Mouse (Mus musculus) midbrain, embryonic 15.5 days (tissue): Measurements from ENCODE around the gene Gm42669. TPM values are rescaled to one million over a fixed set of nuclear protein-coding genes. Genes with fewer than 3 reads are reported as not detected.

Source experiments
- ATAC-seq: fragments of 200-750 bp; cut with Nextera tagmentation; replicated peaks from 2 replicates; pipeline ENCODE4 v1.8.0; 2017; ENCODE audit warnings: moderate TSS enrichment
- H3K27ac ChIP-seq: fragments of 300-500 bp; sonication (generic); 2 replicates; pipeline ENCODE4 v1.5.1; 2015; ENCODE audit warnings: mild to moderate bottlenecking, inconsistent platforms
- H3K27me3 ChIP-seq: fragments of 300-500 bp; sonication (generic); replicated peaks from 2 replicates; pipeline ENCODE4 v1.6.1; 2015; ENCODE audit warnings: inconsistent platforms
- H3K36me3 ChIP-seq: fragments of 300-500 bp; sonication (generic); replicated peaks from 2 replicates; pipeline ENCODE4 v1.6.1; 2015; ENCODE audit warnings: inconsistent platforms
- H3K4me1 ChIP-seq: fragments of 300-500 bp; sonication (generic); 2 replicates; pipeline ENCODE4 v1.6.1; 2015; ENCODE audit warnings: inconsistent platforms
- H3K4me2 ChIP-seq: fragments of 300-500 bp; sonication (generic); 2 replicates; pipeline ENCODE4 v1.6.1; 2015; ENCODE audit warnings: inconsistent platforms, mild to moderate bottlenecking, moderate library complexity
- H3K4me3 ChIP-seq: fragments of 300-500 bp; sonication (generic); 2 replicates; pipeline ENCODE4 v1.5.1; 2015; ENCODE audit warnings: mild to moderate bottlenecking, inconsistent platforms
- H3K9ac ChIP-seq: fragments of 300-500 bp; sonication (generic); 2 replicates; pipeline ENCODE4 v1.6.1; 2015; ENCODE audit warnings: mild to moderate bottlenecking, inconsistent platforms
- H3K9me3 ChIP-seq: fragments of 300-500 bp; sonication (generic); 2 replicates; pipeline ENCODE4 v1.6.1; 2016; ENCODE audit warnings: inconsistent platforms
- WGBS: fragments of 180-500 bp; shearing (Covaris S2); methylation state at CpG from one replicate; pipeline ENCODE4 v1.1.7; 2015; ENCODE audit warnings: mixed read lengths; 5-methylcytosine and 5-hydroxymethylcytosine counted together
- polyA plus RNA-seq: library from polyadenylated mRNA; unstranded; fragments of >200 nt; fragmentation: Nextera tagmentation; extraction: Ambion mirVana; gene quantifications from 2 replicates; pipeline ENCODE4 v1.2.1, GENCODE M21; 2015

The Gm42669 gene
- polyA plus RNA-seq, 1 experiment from 2014 or later: 0.81 TPM

DNA sequence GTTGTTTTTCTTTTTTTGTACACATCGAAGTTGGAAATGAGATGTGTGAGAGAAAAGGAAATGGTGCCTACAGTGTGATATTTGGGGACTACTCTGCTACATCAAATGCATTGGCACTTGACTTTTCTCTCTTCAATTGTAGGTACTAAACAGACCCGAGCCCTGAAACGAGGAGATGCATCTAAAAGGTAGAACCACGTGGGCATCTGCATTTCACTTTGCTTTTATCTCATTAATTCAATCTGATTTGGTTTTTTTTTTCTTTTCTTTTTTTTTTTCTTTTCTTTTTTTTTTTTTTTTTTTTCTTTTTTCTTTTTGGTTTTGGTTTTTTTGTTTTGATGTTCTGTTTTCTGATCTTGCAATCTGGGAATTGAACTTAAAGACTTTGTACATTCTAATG lies 91.0 kb downstream of the Gm42669 start:
- H3K4me1 ChIP-seq: peaks cover 9% of the 10 kb centered on the region; the same call in 1 of the 2 replicates
- H3K4me2 ChIP-seq: peak overlapping the region; percentile 58
- peak overlapping the region; percentile 86; the same call in 1 of the 2 replicates for H3K9ac ChIP-seq
- H3K27ac ChIP-seq: peak overlapping the region; percentile 94; the same call in 1 of the 2 replicates
- peaks cover 13% of the 10 kb centered on the region; the same call in 1 of the 2 replicates for H3K36me3 ChIP-seq
- H3K27me3 ChIP-seq: no peaks in the 10 kb centered on the region
- H3K9me3 ChIP-seq: no peaks in the 10 kb centered on the region
- peak overlapping the region; percentile 93 for H3K4me3 ChIP-seq
- 18% methylated on average over 4 of the region's 4 CpGs for WGBS
- ATAC-seq: no peak

DNA sequence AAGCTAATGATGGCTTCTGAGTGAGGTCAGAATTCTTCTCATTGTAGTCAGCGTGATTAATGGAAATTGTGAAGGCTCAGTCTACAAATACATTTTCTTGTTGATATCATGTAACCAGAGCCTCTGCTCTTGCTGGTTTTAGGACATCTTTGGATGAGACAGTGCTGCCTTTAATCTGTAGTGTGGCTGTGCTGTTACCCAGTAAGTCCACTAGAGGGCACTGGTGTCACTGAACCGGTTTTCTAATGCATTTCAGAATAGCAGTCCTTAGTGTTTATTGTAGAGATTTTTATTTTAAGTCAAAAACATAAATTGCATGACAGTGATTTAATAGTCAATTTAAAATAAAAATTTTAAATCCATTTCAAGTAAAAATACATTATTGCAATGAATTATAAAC lies 103.8 kb downstream of the Gm42669 start:
- no peaks in the 10 kb centered on the region for H3K27me3 ChIP-seq
- no peaks in the 10 kb centered on the region for H3K36me3 ChIP-seq
- H3K9ac ChIP-seq: no peak overlapping the region
- H3K4me1 ChIP-seq: no peaks in the 10 kb centered on the region
- WGBS: 4% methylated on average over 2 of the region's 2 CpGs
- no peaks in the 10 kb centered on the region for H3K9me3 ChIP-seq
- no peak overlapping the region for H3K27ac ChIP-seq
- no peak overlapping the region for H3K4me3 ChIP-seq
- peak; percentile 75 for ATAC-seq
- no peak overlapping the region for H3K4me2 ChIP-seq

DNA sequence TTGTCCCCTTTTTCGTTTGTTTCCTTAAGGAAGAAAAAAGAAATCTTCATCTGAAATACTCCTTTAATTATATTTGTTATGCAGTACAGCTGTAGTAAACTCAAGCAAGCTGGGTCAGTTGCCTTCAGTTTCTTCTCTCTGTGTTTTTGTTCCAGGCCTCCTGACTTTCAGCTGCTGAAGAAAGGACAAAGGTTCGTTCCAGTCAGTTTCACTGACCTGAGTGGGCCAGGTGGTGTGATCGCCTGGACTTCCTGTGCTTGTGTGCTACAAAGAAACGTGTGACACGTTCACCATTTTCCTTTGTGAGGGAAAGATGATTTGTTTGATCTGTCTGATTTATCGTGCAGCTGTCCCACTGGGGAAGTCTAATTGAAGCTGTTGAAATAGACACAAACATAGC lies 110.6 kb downstream of the Gm42669 start:
- Histone ChIP-seq H3K9me3 (no peaks in the 10 kb centered on the region), H3K4me2 (no peak overlapping the region), H3K27me3 (no peaks in the 10 kb centered on the region), H3K36me3 (no peaks in the 10 kb centered on the region; the same call in 1 of the 2 replicates), H3K9ac (no peak overlapping the region), H3K27ac (no peak overlapping the region), H3K4me1 (no peaks in the 10 kb centered on the region), H3K4me3 (no peak overlapping the region)
- 84% methylated on average over 6 of the region's 6 CpGs for WGBS
- ATAC-seq: no peak

DNA sequence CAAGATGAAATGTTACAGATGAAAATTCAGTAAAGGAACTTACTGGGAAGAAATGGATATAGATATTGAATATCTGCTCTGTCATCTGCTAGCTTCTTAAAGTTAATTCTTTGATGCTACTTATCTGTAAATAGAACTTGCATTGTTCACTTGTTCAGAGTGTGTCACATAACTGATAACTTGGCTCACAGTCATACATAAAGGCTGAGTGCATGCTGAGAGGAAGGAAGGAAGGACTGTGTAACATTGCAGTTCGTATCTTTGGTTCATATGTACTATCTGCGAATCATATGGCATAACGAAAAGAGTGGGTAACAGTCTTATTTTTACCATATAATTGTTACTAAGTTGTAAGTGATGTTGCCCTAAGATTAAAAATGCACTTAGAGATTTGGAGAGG lies 113.9 kb downstream of the Gm42669 start:
- H3K4me1 ChIP-seq: no peaks in the 10 kb centered on the region
- no peak overlapping the region for H3K4me2 ChIP-seq
- H3K36me3 ChIP-seq: no peaks in the 10 kb centered on the region; the same call in 1 of the 2 replicates
- no peak overlapping the region for H3K27ac ChIP-seq
- no peak overlapping the region for H3K9ac ChIP-seq
- no peaks in the 10 kb centered on the region for H3K27me3 ChIP-seq
- no peaks in the 10 kb centered on the region for H3K9me3 ChIP-seq
- ATAC-seq: no peak
- 95% methylated on average over 3 of the region's 3 CpGs for WGBS
- no peak overlapping the region for H3K4me3 ChIP-seq

Other genes with a start within 250 kb of the Gm42669 start
- gene Tgfbr3, start 218.0 kb upstream of the Gm42669 start, polyA plus RNA-seq: 6.5 TPM in 2 replicates
- 2.2 and 2.3 TPM in 2 replicates for gene Brdt, start 176.5 kb upstream of the Gm42669 start, polyA plus RNA-seq
- 1.6 and 2.2 TPM in 2 replicates for gene Ephx4, start 104.9 kb upstream of the Gm42669 start, polyA plus RNA-seq
- gene Lpcat2b, start 76.1 kb upstream of the Gm42669 start, polyA plus RNA-seq: not detected in 2 replicates
- gene Btbd8, start 69.6 kb upstream of the Gm42669 start, polyA plus RNA-seq: 22.4 and 22.5 TPM in 2 replicates
- 0.39 and 0.72 TPM in 2 replicates for gene 1700028K03Rik, start 27.1 kb downstream of the Gm42669 start, polyA plus RNA-seq
- 21.3 and 23.2 TPM in 2 replicates for gene Rpap2, start 89.8 kb downstream of the Gm42669 start, polyA plus RNA-seq
- 33.3 and 36.3 TPM in 2 replicates for gene Glmn, start 90.3 kb downstream of the Gm42669 start, polyA plus RNA-seq
- gene Gfi1, start 218.4 kb downstream of the Gm42669 start, polyA plus RNA-seq: not detected in 2 replicates